Mouse (Mus musculus) liver, embryonic 14.5 days (tissue): ENCODE results near the gene Gm10840.

Experiments
- CTCF ChIP-seq: IDR thresholded peaks from 2 replicates; pipeline ENCODE4 v1.5.1; 2016; ENCODE audit warnings: antibody characterized with exemption, low read depth, control low read depth
- EP300 ChIP-seq: IDR thresholded peaks from 2 replicates; pipeline ENCODE4 v1.6.1; 2016; ENCODE audit warnings: antibody characterized with exemption, low read depth

DNA sequence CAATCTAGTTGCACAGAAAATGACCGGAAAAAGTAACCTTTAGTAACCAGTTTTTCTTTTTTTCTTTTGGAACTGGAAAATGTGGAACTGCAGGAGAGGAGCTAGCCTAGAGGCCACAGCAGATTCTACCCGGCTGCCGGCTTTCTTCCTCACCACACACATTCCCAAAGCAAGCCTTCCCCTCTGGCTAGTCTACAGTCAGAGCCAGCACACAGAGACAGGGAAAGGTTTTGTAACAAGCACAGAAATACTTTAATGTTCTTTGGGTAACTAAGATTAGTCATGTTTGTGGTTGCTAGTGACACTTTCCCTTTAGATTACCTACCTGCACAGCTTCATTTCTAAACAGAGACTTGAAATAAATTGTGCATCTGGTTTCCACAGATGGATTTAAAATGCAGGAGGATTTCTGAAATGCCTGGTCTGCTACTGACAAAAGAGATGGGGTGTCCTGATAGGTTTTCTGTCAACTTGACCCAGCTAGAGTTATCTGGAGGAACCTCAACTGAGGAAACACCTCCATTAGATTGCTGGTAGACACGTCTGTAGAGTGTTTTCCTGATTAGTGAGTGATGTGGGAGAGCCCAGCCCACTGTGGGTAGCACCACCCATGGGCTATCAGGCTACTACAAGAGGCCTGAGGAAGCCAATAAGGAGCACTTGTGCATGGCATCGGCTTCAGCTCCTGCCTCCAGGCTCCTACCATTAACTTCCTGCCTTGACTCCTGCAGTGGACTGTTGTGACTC, 17.6 kb downstream of the Gm10840 start:
- TF ChIP-seq CTCF (peak; percentile 29; the same call in 1 of the 2 replicates), EP300 (0 out of 2 replicates have a peak, but pooled peaks have one; percentile 31)
